Mouse (Mus musculus): ENCODE measurements around the gene Lmod3. TPM values are rescaled to one million over a fixed set of nuclear protein-coding genes. Genes with fewer than 3 reads are reported as not detected.

Lmod3 gene
- polyA plus RNA-seq (2015; fragmentation: Nextera tagmentation; extraction: Ambion mirVana) = 0.79 and 1.3 TPM in 2 replicates

DNA sequence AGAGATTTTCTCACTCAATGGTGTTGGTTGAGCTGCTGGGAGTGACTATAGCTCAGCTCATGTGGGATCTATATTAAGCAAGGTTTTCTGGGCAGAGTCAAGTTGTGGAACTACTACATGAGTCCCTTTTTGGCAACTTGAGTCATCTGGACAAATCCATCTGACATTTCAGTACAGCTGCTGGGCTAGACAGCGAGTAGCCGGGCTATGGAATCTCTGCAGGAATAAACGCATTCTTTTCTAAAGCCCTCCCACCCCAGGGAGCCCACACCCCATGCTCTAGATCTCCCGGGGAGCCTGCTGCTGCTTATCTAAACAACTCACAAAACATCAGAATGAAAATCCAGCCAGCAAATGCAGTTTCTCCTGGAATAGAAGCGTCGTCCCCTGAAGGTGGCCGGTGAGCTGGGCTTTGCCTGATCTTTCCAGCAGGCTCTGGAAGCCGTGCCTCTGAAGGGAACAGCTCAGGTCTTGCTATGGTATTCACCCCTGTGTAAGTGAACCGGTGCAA lies at the start of gene Lmod3:
Gene Lmod3 (minus strand): TSS at position 49 of the 511 bp plus-strand sequence.
- Histone ChIP-seq H3K27ac (no peak within 1 kb of the TSS), H3K9ac (no peak within 1 kb of the TSS), H3K36me3 (no peaks in the 10 kb centered on the region), H3K4me2 (no peak within 1 kb of the TSS), H3K4me3 (replicated peaks) (no peak within 1 kb of the TSS), H3K9me3 (replicated peaks) (no peaks in the 10 kb centered on the region), H3K4me1 (0 out of 2 replicates have a peak, but pooled peaks cover 4% of the 10 kb centered on the region), H3K27me3 (no peaks in the 10 kb centered on the region)
- 36% methylated on average over 9 of the region's 9 CpGs for WGBS
- no peak for ATAC-seq (replicated peaks; ENCODE audit: low FRiP score)

DNA sequence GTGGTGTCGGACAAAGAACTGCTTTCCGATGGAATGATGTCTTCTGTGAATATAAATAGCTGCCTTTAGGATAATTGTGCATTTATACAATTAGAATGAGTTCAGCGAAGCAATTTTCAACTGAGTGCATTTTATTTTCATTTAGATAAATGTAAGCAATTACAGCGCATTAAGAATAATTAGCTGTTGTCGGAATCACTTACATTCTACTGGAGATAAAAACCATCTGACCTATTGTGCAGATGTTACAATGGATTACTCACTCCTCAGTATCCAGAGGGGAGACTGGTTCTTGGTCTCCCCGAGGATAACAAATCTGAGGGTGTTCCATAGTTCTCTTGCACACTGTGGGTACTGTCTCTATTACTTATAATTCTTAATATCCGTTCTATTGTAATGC lies 49.7 kb upstream of the Lmod3 start:
- no peaks in the 10 kb centered on the region for H3K9me3 ChIP-seq (replicated peaks)
- H3K4me2 ChIP-seq = no peak overlapping the region
- no peak for ATAC-seq (replicated peaks; ENCODE audit: low FRiP score)
- H3K36me3 ChIP-seq = peaks cover 65% of the 10 kb centered on the region
- H3K4me3 ChIP-seq (replicated peaks) = no peak overlapping the region
- H3K27me3 ChIP-seq = no peaks in the 10 kb centered on the region
- no peak overlapping the region for H3K9ac ChIP-seq
- H3K4me1 ChIP-seq = no peaks in the 10 kb centered on the region
- H3K27ac ChIP-seq = no peak overlapping the region
- WGBS = 89% methylated on average over 7 of the region's 7 CpGs

DNA sequence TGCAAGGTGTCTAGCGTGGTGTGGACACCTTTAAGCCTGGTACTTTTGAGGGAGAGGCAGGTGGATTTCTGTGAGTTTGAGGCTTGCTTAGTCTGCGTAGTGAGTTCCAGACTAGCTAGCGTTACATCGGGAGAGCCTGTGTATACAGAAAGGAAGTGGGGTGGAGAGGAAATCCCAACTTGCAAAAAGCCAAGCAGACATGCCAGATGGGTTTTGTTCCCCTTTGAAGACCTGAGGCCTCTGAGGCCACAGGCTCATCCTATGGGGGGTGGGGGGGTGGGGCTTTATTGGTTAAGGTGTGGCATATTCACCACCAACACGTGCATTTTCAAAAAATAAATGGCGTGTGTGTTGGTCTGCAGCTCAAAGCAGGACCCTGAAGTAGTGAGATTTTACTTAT lies 48.1 kb upstream of the Lmod3 start:
- Histone ChIP-seq H3K27me3 (no peaks in the 10 kb centered on the region), H3K4me3 (replicated peaks) (no peak overlapping the region), H3K4me1 (no peaks in the 10 kb centered on the region), H3K4me2 (no peak overlapping the region), H3K36me3 (peaks cover 69% of the 10 kb centered on the region), H3K27ac (no peak overlapping the region), H3K9ac (no peak overlapping the region), H3K9me3 (replicated peaks) (no peaks in the 10 kb centered on the region)
- ATAC-seq (replicated peaks; ENCODE audit: low FRiP score) = no peak
- 92% methylated on average over 6 of the region's 6 CpGs for WGBS

DNA sequence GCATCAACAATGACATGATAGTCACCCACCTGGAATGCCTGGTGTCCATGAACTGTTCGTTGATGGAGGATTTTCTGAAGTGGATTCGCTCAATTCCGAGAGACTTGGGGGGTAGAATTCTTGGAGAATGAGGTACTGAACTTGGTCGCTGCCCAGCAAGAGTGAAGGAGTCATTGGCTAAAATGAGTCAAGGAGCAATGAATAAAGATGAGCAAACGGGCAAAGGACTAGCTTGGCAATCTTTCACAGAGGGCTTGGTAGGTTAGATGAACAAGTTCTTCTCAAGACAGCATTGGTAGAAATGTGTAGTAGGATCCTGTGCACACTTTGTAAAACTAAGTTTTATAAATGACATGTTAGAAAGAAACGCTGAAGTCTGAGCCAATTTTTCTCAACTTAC lies 47.6 kb upstream of the Lmod3 start:
- H3K4me3 ChIP-seq (replicated peaks) = no peak overlapping the region
- peaks cover 69% of the 10 kb centered on the region for H3K36me3 ChIP-seq
- no peak overlapping the region for H3K4me2 ChIP-seq
- H3K27me3 ChIP-seq = no peaks in the 10 kb centered on the region
- no peak for ATAC-seq (replicated peaks; ENCODE audit: low FRiP score)
- H3K9me3 ChIP-seq (replicated peaks) = no peaks in the 10 kb centered on the region
- H3K27ac ChIP-seq = no peak overlapping the region
- no peaks in the 10 kb centered on the region for H3K4me1 ChIP-seq
- WGBS = 93% methylated on average over 6 of the region's 6 CpGs
- no peak overlapping the region for H3K9ac ChIP-seq

DNA sequence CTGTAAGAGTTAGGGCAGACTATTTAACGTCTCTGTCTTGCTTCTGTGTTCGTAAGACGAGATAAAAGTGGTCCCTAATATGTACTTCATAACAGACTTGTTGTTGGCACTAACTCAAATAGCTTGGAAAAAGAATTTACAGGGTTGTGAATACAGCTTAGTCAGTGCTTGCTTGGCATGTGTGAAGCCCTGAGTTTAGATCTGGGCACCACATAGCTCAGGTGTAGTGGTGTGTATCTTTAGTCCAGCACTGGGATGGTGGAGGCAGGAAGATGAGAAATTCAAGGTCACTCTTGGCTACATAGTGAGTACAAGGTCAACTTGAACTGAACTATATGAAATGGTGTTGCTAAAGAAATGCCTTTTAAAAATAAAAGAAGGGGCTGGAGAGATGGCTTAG lies 44.6 kb upstream of the Lmod3 start:
- no peak for ATAC-seq (replicated peaks; ENCODE audit: low FRiP score)
- no peaks in the 10 kb centered on the region for H3K27me3 ChIP-seq
- H3K9ac ChIP-seq = no peak overlapping the region
- peaks cover 54% of the 10 kb centered on the region for H3K36me3 ChIP-seq
- no peaks in the 10 kb centered on the region for H3K9me3 ChIP-seq (replicated peaks)
- no peak overlapping the region for H3K27ac ChIP-seq
- 75% methylated on average over 3 of the region's 3 CpGs for WGBS
- H3K4me2 ChIP-seq = no peak overlapping the region
- H3K4me3 ChIP-seq (replicated peaks) = no peak overlapping the region
- no peaks in the 10 kb centered on the region for H3K4me1 ChIP-seq

DNA sequence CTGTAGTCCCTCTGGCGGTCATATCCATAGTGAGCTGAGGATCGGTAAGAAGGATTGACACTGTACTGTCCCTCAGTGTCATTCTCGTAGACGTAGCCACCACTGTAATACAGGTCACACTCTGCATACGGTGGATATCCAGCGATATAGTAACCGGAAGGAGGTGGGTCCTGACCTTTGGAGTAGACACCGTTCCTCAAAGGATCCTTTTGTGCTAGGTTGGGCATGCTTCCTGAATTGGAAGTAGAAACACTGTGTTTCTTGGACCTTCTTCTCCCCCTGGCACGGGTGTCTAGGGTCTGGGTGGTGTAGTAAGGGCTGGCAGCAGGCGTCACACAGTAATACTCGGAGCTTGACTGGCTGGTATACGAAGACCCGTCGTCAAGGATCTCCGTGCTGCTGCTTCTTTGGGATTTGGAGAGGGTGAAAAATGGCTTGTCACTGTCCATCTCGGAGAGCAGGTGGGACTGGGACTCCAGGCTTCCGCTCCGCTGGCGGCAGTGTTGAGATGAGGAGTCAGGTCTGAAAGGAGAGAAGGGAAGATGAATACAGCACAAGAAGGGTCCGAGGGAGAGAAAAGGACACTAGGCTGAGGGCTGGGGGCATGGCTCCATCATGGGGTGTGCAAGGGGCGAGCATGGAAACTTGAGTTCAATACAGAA lies 43.4 kb upstream of the Lmod3 start:
- peaks cover 55% of the 10 kb centered on the region for H3K36me3 ChIP-seq
- no peak overlapping the region for H3K4me3 ChIP-seq (replicated peaks)
- H3K9ac ChIP-seq = no peak overlapping the region
- no peak overlapping the region for H3K27ac ChIP-seq
- no peak for ATAC-seq (replicated peaks; ENCODE audit: low FRiP score)
- no peaks in the 10 kb centered on the region for H3K9me3 ChIP-seq (replicated peaks)
- 94% methylated on average over 21 of the region's 21 CpGs for WGBS
- peaks cover 6% of the 10 kb centered on the region; the same call in 1 of the 2 replicates for H3K4me1 ChIP-seq
- no peaks in the 10 kb centered on the region for H3K27me3 ChIP-seq
- H3K4me2 ChIP-seq = no peak overlapping the region

DNA sequence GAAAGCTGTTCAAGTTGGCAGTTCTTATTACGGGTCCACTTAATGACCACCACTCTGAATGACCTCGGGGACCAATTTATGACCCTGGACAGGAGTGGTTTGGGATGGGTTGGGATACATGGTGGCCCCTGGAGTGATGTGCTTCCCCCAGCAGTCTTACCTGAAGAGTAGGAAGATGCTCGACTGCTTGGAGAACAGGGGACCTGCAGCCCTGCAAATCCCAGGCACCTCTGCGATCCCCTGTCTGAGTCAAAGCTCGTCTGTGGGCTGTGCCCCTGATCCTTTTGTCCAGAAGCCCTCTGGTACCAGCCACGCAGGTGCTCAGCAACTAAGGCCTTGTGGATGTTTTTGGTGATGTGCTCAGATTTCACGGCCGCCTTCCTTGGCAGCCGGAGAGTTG lies 42.9 kb upstream of the Lmod3 start:
- Histone ChIP-seq H3K9me3 (replicated peaks) (no peaks in the 10 kb centered on the region), H3K27me3 (no peaks in the 10 kb centered on the region), H3K4me3 (replicated peaks) (no peak overlapping the region), H3K36me3 (peaks cover 53% of the 10 kb centered on the region), H3K9ac (no peak overlapping the region), H3K4me1 (peaks cover 7% of the 10 kb centered on the region; the same call in 1 of the 2 replicates), H3K4me2 (no peak overlapping the region), H3K27ac (no peak overlapping the region)
- no peak for ATAC-seq (replicated peaks; ENCODE audit: low FRiP score)
- WGBS = 79% methylated on average over 9 of the region's 9 CpGs

DNA sequence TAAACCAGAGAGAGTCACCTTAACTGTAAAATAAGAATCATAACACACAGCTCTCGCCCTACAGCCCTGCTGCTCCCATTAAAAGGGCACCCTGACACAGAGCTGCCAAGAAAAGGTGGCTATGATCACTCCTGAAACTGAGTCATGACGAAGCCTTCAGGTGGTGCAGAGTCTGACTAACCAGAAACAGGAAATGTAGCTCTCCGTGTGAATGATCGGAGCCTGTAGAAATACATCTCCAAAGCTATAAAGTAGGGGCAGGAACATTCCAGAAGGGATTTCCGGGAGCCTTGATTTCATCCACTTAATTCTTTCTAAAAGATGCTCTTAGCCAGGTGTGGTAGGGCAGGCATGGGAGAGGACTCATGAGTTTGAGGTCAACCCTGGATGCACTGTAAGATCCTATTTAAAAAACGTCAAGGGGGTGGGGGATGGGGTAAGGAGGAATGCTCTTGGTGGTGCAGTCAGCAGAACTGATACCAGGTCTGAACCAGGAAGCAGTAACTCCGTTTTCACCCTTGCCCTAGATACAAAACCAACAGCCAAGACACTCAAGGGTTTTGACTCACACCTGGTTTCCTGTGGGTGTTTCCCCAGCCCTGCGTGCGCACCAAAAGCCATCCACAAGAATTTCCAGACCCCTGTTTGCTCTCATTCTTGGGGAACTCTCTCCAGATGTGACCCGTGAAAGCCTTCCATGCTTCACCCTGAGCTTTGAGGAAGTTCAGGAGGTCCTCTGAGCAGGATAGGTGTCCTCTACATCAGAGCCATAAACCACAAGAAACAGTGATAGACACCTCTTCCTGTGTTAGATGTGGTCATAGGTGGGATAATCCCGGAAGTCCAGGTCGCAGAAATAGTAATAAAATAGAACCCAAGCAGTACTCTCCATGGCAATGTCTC lies 41.4 kb upstream of the Lmod3 start:
- H3K27ac ChIP-seq = no peak overlapping the region
- H3K4me2 ChIP-seq = no peak overlapping the region
- no peaks in the 10 kb centered on the region for H3K9me3 ChIP-seq (replicated peaks)
- H3K36me3 ChIP-seq = peaks cover 44% of the 10 kb centered on the region
- H3K9ac ChIP-seq = no peak overlapping the region
- no peak for ATAC-seq (replicated peaks; ENCODE audit: low FRiP score)
- peaks cover 9% of the 10 kb centered on the region; the same call in 1 of the 2 replicates for H3K4me1 ChIP-seq
- 80% methylated on average over 12 of the region's 12 CpGs for WGBS
- H3K4me3 ChIP-seq (replicated peaks) = no peak overlapping the region
- H3K27me3 ChIP-seq = no peaks in the 10 kb centered on the region

DNA sequence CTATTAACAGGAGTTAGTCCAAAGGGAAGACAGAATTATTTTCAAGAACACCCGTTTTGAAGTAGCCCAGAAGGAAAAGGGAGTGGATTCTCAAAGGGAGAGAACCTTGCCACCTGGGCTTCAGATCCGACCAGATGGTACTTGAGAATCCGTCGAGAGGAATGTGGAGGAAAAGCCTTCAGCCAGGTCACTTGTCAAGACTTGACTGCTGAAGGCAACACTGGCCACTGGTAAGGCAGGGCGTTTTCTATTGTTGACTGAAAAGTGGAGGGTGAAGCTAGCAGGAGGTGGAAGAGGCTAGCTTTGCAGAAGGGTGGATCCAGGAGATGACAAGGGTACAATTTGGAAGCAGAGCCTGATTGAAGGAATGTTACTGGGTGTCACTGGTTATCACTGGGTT lies 40.3 kb upstream of the Lmod3 start:
- no peak for ATAC-seq (replicated peaks; ENCODE audit: low FRiP score)
- no peak overlapping the region for H3K4me3 ChIP-seq (replicated peaks)
- no peaks in the 10 kb centered on the region for H3K27me3 ChIP-seq
- H3K36me3 ChIP-seq = peaks cover 42% of the 10 kb centered on the region
- H3K9ac ChIP-seq = no peak overlapping the region
- 75% methylated on average over 5 of the region's 5 CpGs for WGBS
- no peaks in the 10 kb centered on the region for H3K9me3 ChIP-seq (replicated peaks)
- H3K4me2 ChIP-seq = no peak overlapping the region
- H3K27ac ChIP-seq = no peak overlapping the region
- peaks cover 15% of the 10 kb centered on the region for H3K4me1 ChIP-seq

DNA sequence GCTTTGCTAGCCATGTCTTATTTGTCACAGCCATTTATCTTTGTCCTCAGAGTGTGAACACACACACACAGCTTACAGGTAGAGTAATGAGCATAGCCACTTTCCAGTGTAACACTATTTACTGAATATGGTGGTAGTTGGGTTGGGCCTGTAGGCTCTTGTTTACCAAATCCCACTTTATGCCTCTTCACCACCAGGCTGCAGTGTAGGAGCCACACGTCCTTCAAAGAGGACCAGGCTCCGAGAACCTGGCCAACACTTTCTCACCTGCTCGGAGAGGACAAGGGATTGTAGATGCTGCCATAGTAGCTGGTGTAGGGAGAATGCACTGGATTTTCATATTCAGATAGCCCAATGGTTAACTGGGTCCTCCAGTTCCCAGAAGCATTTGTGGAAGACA lies 39.5 kb upstream of the Lmod3 start:
- no peak overlapping the region for H3K4me3 ChIP-seq (replicated peaks)
- no peak overlapping the region for H3K9ac ChIP-seq
- peaks cover 15% of the 10 kb centered on the region for H3K4me1 ChIP-seq
- H3K36me3 ChIP-seq = peaks cover 42% of the 10 kb centered on the region
- ATAC-seq (replicated peaks; ENCODE audit: low FRiP score) = no peak
- 97% methylated on average over 3 of the region's 3 CpGs for WGBS
- H3K27me3 ChIP-seq = no peaks in the 10 kb centered on the region
- no peak overlapping the region for H3K27ac ChIP-seq
- H3K9me3 ChIP-seq (replicated peaks) = no peaks in the 10 kb centered on the region
- no peak overlapping the region for H3K4me2 ChIP-seq

DNA sequence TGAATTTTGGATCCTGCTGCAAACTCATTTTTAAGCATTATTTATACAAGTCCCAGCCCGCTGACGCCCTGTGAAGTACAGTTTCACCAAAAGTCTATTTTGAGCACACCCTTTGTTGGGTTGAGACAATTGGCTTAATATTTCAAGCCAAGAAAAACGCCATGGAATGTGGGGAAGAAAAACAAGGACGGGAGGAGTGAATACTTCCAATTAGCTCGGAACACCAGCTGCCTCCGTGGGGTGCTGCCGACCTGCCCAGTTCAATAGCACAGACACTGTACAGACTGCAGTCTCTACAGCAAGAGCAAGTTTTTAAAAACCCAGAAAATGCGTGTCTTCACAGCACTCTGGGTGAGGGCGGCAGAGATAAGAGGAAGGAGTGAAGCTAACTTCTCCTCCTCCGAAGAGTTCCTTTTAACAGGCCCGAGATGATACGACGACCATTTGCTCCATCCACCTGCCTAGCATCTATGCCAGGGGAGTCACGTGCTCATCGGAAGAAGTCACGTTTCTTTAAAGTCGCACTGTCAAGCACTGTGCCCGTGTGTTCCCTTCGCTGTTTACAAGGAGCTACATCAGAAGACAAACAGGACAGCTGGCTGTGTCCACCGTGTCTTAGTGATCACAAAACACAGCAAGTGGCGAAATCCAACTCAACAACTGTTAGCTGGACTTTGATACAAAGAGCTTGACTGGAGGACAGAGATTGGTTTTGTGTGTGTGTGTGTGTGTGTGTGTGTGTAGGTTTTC lies 38.8 kb upstream of the Lmod3 start:
- peaks cover 37% of the 10 kb centered on the region for H3K36me3 ChIP-seq
- H3K4me3 ChIP-seq (replicated peaks) = no peak overlapping the region
- peak overlapping the region; percentile 57 for H3K27ac ChIP-seq
- peak overlapping the region; percentile 12; the same call in 1 of the 2 replicates for H3K4me2 ChIP-seq
- H3K27me3 ChIP-seq = no peaks in the 10 kb centered on the region
- peaks cover 15% of the 10 kb centered on the region for H3K4me1 ChIP-seq
- no peak overlapping the region for H3K9ac ChIP-seq
- WGBS = 65% methylated on average over 21 of the region's 21 CpGs
- no peak for ATAC-seq (replicated peaks; ENCODE audit: low FRiP score)
- no peaks in the 10 kb centered on the region for H3K9me3 ChIP-seq (replicated peaks)
